Mouse (Mus musculus) C2C12 (cell line): ENCODE data around the gene Tiam2.

Experiments used
- CTCF ChIP-seq: IDR thresholded peaks from one replicate; pipeline ENCODE4 v1.5.1; 2011; ENCODE audit not compliant: control insufficient read depth, insufficient read depth, insufficient read length
- MAX ChIP-seq: IDR thresholded peaks from one replicate; pipeline ENCODE4 v1.6.1; 2011; ENCODE audit warnings: mild to moderate bottlenecking, control low read depth
- USF1 ChIP-seq: IDR thresholded peaks from one replicate; pipeline ENCODE4 v1.6.1; 2011; ENCODE audit warnings: low read depth, mild to moderate bottlenecking, control low read depth, moderate library complexity

DNA sequence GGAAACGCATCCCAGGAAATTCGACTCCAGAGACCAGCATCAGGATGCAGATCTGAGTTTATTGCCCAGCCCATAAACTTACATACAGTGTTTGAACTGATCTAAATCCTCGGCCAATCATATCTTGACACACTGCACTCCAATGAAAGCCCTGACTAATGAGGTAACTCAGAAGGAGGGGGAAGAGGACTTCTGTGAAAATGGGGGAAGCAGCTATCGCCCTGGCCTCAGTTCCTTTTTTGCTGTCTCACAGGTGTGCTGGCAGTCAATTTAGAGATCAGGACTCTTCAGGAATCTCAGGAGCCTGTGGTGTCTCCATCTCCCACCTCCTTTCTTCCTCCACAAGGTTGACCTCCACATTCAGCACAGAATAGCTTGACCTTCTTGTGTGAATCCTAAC is 61.4 kb downstream of the Tiam2 start:
- TF ChIP-seq CTCF (no peak), MAX (no peak), USF1 (no peak)
